Mouse (Mus musculus) G1E (cell line): ENCODE measurements around the gene Tubg1.

Source experiments
- CTCF ChIP-seq: IDR thresholded peaks from 2 replicates; pipeline ENCODE4 v1.5.1; 2012; ENCODE audit warnings: low read depth, low read length, inconsistent platforms, mixed read lengths
- GATA1 ChIP-seq: IDR thresholded peaks from 2 replicates; pipeline ENCODE4 v1.6.1; 2012; ENCODE audit warnings: borderline replicate concordance, low read length, inconsistent platforms, mixed read lengths
- GATA2 ChIP-seq: IDR thresholded peaks from 2 replicates; pipeline ENCODE4 v1.6.1; 2012; ENCODE audit warnings: low read depth, low read length, inconsistent platforms, borderline replicate concordance
- POLR2AphosphoS5 ChIP-seq: IDR thresholded peaks from 2 replicates; pipeline ENCODE4 v1.6.1; 2012; ENCODE audit warnings: low read depth, low read length, inconsistent platforms; ENCODE audit not compliant: insufficient replicate concordance
- TAL1 ChIP-seq: conservative IDR thresholded peaks from 2 replicates; pipeline ENCODE4 v1.6.1; 2012; ENCODE audit warnings: low read depth, low read length, inconsistent platforms, mixed read lengths

GRCm38 (mm10) chr11:101151063-101151462, 31.3 kb downstream of the Tubg1 start:
- TF ChIP-seq CTCF (no peak), GATA1 (no peak), POLR2AphosphoS5 (no peak), GATA2 (no peak), TAL1 (no peak)
